Mouse (Mus musculus) heart, postnatal 10 days (tissue): ENCODE results near the gene Gm12166. TPM values are rescaled to one million over a fixed set of nuclear protein-coding genes. Genes with fewer than 3 reads are reported as not detected.

Experiments
- DNase-seq, 2 experiments: peaks; one replicate each; pipeline ENCODE4 v3.0.0; 2021
- intact Hi-C: fragments of 180-260 bp; cut with DNase I; formaldehyde crosslinking; loops from one replicate; pipeline ENCODE4 v1.15.1; 2025
- total RNA-seq, 2 experiments: library from RNA; stranded (reverse); gene quantifications; 2 replicates each; pipeline ENCODE4 v1.2.3; 2021

Gm12166 gene
- total RNA-seq, 2 experiments from 2014 or later, result 2.5 to 3.4 TPM

DNA sequence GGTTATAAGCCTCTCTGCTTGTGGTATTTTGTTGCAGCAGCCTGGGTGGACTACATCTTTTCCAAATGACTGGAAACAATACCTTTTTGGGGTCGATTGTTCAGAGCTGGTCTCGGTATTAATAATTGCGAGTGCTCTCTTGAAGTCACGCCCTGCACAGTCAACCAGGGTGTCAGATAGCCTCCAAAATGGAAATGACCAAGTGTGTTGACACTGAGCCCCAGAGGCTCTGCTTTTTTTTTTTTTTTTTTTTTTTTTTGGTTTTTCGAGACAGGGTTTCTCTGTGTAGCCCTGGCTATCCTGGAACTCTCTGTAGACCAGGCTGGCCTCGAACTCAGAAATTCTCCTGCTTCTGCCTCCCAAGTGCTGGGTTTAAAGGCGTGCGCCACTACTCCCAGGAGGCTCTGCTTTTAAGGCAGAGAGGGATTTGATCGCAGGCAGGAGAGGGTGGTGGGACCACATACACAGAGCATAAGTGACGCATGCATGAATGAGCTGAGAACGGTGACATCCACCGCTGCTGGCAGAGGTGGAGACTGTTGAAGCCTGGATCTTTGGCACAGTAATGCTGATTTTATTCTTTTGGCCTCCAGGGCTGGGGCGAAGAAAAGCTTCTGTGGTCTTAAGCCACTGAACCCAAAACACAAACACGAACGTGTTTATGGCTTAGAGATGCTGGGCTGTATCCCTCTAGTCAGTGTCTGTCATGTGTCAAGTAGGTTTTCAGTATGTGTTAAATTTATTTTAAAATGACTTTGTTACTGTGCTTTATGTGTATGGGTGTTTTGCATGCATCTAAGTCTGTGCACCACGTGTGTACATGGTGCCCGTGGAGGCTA is 21.9 kb upstream of the Gm12166 start:
- no peak for DNase-seq
- intact Hi-C loops, result loop anchor here (2.0 kb wide), 1 partner anchor 15 kb away; no protein-coding TSS in a partner anchor

DNA sequence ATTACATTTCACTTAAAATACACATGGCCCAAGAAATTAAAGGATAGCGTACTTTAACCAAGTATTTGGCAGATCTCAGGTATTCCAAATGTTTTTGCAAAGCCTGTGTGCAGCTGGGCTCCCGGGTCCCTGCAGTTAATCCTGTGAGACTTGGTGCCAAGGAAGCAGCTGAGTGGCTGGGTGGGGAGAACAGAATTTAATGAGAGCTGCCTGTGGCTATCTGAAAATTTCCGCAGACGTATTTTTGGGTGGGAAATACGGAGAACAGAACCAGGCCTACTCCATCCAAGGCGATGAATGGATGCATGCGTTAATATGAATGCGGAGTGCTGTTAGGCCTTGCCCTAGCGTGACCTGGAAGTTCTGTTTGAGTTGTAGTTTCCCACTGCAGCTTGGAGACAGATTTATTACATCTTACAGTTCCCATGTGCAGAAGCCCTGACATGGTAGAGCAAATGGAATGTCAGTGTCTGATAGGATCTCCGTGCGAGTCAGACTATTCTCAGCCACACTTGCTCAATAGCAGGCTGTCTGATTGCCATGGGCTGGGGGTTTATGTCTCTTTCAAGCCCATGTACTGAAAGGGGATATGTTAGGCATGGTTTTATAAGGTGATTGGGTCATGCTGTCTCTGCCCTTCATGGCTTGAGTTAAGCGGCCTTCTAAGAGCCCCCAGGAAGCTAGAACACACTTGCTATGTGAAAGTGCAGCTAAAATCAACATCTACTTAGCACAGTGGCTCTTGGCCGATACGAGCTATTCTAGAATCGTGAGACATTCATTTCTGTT is 21.1 kb upstream of the Gm12166 start:
- intact Hi-C loops, result loop anchor here (2.0 kb wide), 1 partner anchor 16 kb away; no protein-coding TSS in a partner anchor
- DNase-seq, result peak; percentile 76 to 79

DNA sequence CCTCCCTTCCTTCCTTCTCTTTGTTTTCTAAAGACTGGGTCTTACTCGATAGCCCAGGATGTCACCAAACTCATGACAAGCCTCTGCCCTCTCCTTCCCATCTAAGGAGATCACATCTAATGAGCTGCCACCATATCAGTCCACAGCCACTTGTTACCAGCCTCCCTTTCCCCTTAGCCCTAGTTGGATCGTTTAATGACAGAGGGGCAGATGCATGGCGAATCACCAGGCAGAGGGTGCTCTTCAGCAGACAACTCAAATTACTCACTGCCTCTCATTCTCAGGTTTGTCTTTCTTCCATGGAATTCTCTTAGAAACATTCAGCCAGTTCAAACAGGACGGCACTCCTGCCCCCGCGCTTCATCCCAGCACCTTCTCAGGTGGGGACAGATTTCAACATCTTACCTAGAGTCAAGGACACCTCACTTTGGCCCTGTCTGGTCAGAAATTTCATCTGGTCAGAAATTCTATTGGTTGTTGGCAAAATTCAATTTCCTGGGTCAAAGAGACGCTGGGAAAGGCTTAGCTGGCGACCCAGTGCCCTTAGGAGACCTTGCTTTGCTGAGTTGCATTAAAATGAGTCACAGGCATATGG is 20.4 kb upstream of the Gm12166 start:
- intact Hi-C loops, result loop anchor here (2.0 kb wide), 1 partner anchor 16 kb away; no protein-coding TSS in a partner anchor
- no peak for DNase-seq

DNA sequence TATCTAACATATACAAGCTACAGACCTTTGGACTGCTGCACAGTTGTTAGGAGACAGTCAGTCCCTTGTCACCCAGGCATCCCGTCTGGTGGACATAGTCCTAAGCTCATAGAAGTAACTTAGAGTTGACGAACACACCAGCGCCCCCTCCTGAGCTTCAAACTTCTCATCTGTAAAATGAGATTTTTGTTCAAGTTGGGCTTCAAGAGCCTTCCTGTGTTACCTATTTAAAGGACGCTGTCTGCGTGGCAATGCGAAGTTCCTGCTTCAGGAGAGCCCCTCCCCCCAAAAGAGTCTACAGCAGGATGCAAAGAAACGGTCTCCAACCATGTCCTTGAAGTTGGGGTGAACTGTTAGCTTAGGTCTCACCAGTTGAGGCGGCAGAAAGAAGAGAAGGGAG is 18.7 kb upstream of the Gm12166 start:
- intact Hi-C loops, result no loop called here
- no peak for DNase-seq

DNA sequence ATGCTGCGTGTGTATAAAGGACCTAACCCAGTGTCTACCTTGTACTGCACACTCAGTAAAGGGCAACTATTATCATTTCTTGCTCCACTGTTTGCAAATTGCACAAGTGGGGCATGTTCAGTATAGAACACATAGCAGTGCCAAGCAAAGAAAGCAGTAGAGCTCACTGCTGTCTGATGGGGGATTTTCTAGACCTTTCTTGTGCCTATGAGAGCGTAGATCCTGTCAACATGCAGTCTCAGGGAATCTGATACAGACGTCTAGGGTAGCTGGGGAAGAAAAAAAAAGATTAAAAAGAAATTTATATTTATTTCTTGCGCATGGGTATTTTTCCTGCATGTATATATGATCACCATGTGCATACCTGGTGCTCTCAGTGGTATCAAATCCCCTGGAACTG is 18.0 kb upstream of the Gm12166 start:
- intact Hi-C loops, result no loop called here
- DNase-seq, result no peak

DNA sequence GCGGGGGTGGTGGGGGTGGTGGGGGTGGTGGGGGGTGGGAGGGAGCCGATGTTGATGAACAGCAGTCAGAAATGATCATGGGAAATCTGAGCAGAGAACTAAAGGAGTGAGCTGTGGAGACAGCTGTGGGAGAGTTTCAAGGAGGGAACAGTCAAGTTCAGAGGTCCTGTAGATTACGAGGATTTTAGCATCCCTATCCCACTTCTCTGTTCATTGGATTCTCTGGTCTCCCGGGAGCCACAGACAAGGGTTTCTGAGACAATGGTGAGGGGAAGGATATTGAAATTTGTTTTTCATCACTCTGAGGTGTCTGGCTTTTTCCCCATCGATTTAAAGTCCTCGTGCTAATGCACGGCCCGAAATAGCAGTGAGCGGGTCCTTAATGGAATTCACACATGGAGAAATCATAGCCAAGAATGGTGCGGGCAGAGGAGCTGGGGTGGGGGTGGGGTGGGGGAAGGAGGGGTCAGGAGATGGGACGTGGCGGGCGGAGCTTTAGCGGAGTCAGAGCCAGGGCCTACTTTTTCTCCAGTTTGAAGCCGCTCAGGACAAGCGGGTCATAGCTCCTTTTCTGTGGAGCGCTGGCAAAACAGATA is 17.4 kb upstream of the Gm12166 start:
- intact Hi-C loops, result loop anchor here (2.0 kb wide), 1 partner anchor 53 kb away; no protein-coding TSS in a partner anchor
- peak; percentile 79 to 84 for DNase-seq

DNA sequence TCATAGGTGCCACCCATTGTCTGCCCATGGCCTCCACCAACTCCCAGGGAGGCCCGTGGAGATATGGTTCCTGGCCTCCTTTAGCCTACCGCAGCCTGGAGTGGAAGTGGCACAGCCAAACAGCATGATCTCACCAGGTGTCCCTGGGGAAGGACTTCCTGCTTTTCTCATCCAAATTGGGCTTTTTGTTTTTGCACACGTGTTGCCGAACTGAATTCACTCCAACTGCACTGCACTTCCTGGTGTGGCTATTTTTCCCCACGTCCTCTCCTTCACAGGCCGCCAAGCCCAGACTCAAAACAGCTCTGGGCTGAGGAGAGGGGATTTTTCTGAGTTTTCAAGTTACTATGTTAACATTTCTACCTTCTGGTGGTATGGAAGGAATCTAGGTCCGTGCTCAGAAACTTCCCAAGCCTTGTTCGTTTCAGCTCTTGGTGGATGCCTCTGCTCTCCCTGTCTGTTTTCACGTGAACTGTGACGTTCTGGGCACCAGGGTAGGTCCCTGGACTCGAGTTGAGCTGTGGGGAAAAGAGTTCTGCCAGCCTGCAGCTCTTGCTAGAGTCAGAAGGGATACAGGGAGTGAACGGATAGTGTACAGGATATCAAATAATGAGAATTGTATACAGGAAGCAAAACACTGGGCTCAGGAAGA is 16.8 kb upstream of the Gm12166 start:
- intact Hi-C loops, result loop anchor here (2.0 kb wide), 1 partner anchor 54 kb away; no protein-coding TSS in a partner anchor

DNA sequence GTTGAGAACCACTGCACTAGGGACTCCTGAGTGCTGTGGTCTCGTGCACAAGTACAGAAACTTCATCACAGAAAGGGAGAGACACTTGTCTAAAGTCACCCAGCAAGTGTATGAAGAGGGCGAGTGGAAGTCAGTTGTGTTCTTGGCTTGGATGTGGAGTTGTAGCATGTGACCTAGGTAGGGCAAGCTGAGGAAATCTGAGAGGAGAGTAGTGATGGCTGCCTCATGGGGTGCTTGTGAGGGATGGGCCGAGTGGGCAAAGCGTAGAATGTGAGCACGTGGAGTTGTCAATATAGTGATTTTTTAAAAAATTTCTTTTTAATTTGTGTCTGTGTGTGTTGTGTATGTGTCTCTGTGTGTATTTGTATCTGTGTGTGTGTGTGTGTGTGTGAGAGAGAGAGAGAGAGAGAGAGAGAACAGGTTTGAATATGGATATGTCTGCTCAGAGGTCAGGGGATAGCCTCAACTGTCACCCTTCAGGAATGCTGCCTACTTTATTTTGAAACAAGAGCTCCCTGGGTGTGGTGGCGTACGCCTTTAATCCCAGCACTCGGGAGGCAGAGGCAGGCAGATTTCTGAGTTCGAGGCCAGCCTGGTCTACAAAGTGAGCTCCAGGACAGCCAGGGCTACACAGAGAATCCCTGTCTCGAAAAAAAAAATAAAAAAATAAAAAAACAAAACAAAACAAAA is 15.4 kb upstream of the Gm12166 start:
- intact Hi-C loops, result loop anchor here (2.0 kb wide), 1 partner anchor 55 kb away; no protein-coding TSS in a partner anchor
- DNase-seq, result peak in 1 of 2 experiments; percentile 2

More for the DNA sequence above, 16.8 kb upstream of the Gm12166 start:
- DNase-seq, result peak; percentile 79 to 86

DNA sequence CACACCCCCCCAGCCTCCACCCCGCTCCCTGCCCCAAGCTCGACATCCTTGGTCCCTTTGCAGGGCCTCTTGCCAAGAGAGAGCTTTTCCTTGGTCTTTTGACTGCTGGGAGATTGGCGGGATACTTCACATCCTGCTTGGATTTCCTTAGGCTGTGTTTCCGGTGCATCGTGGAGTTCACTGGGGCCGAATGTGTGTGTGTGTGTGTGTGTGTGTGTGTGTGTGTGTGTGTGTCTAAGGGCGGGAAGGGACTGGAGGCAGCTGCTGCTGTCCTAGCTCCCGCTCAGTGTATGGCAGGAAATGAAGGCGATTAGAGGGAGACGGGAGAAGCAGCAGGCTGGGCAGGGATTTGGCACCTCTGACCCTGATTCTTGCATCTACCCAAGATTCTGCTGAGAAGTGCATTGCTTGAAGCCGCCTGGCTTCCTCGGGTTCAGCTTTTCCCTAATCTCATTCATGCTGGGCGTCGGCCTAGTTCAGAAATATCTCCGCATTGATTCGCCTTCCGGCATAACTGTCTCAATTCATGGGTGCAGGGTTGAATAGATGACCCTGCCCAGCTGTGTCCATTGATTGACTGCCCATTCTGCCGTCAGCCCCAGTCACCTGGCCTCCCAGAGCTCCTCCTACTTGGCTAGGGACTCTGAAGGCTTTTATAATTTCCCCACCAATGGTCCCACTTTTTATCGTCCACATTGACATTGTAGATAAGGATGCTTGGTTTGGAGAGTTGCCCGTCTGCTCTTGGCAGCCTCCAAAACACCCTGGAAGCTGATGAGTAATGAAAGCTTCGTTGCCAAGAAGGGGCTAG is 13.3 kb upstream of the Gm12166 start:
- intact Hi-C loops, result no loop called here
- peak; percentile 88 to 89 for DNase-seq

DNA sequence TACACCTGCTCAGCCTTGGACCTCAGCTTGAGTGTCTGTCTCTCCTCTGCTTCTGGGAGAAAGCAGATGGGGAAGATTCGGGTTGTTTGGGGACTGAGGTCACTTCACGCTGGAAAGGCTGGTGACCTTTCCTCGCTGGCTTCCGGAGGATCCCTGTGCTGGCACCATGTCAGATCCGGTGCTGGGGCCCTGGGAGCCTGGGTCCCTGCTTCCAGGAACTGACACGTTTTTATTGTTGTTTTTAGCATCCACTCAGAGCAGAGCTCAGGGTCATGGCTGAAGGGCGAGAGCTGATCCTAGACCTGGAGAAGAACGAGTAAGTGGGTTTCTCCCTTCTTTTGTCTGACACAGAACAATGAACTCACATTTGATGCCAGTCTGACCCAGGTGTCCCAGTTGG is 12.6 kb upstream of the Gm12166 start:
- DNase-seq, result peak; percentile 73 to 78
- intact Hi-C loops, result loop anchor here (5.0 kb wide), 1 partner anchor 48 kb away; no protein-coding TSS in a partner anchor

DNA sequence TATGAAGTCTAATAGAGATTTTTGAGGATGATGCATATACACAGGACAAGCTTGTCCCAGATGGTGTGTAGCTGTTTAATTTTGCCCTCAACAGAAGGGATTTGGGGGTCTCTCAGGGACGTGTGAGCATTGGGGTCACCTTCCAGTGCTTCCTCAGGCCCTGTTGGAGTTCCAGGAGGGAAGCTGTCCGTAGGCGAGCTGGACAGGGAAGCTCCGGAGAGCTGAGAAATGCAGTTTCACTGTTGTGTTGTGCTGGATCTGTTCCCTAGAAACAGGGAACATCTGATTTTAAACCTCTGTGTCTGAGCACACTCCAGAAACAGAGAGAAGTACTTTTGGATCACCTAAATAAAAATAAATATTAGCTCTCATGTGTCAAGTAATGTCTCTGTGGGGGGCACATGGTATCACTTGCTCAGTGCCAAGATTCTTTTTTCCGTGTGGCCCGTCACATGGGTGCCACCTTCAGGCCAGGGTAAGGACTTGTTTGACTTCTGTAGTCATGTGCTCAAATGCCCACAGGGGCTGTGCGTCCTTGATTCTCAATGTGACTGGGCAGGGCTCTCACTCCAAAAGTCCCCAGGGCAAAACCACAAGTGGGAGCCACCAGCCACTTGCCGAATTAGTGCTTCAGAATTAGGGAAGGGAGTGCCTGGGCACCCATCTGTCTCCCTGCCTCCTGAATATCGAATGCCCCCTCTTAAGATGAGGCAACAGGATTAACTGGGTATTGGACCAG is 11.0 kb upstream of the Gm12166 start:
- DNase-seq, result peak; percentile 82 to 89
- intact Hi-C loops, result loop anchor here (5.0 kb wide), 1 partner anchor 49 kb away; no protein-coding TSS in a partner anchor

DNA sequence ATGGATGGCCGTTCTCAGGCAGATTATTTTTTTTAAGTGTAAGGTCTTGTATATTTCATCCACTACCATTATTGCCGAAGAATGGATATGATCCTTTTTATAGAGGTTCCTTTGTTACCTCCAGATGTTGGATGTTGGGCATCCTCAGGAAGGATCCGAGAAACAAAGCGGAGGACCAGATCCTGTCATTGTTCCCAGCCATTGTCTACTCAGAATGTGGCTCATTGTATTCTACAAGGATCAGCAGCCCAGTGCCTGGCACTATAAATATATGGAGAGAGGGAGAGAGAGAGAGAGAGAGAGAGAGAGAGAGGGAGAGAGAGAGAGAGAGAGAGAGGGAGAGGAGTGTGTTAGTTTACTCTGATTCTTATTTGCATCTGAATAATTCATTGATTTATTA is 10.4 kb upstream of the Gm12166 start:
- no peak for DNase-seq
- intact Hi-C loops, result loop anchor here (5.0 kb wide), 1 partner anchor 50 kb away; no protein-coding TSS in a partner anchor

DNA sequence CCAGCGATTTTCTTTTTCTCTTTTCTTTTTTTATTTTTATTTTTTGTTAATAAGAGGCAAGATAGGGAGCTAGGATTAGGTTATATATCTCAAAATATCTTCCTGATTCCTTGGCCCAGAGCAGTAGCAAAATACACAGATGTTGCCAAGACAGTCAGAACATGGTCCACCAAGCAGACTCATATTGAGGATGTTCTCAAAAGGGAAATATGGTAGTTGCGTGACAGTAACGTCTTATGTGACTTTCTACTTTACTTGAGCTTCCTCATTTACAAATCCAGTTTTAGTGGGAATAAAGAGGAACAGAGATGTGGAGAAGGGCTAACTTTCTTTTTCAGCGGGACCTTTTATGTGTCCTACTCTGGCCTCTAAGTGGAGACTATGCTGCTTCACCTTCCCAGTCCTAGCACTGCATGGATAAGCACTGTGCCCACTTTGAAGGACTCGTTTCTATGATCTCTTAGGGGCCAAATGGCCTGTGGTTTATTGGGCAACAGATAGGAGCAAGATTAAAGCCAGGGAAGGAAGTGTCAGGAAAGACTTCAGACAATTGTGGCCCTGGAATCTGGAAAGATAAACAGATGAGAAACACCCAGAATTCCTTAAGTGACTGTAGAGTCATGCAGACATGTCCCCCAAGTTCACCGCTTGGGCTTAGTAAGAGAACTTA is 9.8 kb upstream of the Gm12166 start:
- intact Hi-C loops, result loop anchor here (5.0 kb wide), 1 partner anchor 50 kb away; no protein-coding TSS in a partner anchor
- no peak for DNase-seq

DNA sequence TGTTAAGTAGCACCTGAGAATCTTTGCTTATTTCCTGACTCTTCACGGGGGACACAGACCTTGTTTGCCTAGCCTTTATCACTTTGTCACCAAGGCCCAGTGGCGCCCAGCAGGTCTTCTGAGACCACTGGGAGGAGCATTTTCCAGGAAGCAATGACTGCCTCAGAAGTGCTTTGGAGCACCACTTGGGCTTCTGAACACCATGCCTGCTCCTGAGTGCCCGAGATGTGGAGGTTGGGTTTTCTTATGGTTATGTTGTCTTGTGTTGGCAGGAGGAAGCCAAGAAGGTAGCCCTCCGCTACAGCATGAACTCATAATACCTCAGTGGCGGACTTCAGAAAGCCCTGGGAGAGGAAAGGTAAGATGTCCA is 8.5 kb upstream of the Gm12166 start:
- intact Hi-C loops, result loop anchor here (5.0 kb wide), 1 partner anchor 52 kb away; no protein-coding TSS in a partner anchor
- no peak for DNase-seq

DNA sequence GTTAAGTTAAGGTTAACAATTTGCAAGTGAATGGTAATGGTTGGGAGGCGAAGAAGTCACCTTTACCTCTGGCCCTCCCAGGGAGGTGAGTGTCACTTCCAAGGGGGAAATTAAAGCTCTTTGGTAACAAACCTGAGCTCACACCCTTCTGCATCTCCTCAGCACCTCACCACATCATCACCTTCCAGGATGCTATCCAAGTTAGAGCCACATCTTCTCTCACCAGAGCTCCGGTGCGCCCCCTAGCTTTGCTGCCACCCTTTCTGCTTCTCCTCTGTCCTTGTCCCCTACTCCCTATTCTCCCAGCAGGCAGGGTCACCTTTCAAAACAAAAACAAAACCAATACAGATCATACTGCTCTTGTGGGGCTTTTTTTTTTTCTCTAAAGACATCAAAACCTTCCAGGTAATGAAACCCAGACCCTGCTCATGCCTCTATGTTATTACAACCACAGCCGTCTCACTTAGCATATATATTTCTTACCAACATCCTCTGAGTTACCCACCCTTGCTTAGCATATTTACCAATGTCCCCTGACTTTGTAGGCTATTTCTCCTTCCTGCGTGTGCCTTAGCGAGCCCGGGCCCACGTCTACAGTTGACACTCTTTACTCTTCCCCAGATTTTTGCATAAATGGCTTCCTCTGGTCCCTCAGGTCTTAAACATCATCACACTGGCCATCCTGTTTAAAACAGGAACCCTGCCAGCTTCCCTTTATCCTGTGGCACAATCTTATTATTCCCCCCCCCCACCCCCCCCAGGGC is 7.9 kb upstream of the Gm12166 start:
- intact Hi-C loops, result loop anchor here (5.0 kb wide), 2 partner anchors 32 to 52 kb away; no protein-coding TSS in a partner anchor
- DNase-seq, result peak; percentile 50 to 60

DNA sequence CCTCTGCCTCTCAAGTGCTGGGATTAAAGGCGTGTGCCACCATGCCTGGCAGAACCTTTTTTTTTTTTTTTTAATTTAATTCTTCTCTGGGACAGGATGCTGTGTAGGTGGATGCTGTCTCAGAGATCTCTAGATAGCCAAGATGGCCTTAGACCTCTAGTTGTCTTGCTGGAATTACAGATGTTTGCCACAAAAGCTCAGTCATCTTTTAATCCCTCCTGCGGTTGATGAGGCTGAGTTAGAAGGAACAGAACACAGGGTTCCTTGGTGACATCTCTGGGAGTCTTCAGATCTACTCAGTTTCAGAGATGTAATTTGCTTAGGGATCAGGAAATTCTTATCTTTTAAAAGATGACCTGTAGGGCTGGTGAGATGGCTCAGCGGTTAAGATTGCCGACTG is 6.8 kb upstream of the Gm12166 start:
- no peak for DNase-seq
- intact Hi-C loops, result loop anchor here (5.0 kb wide), 1 partner anchor 33 kb away; no protein-coding TSS in a partner anchor
